Mouse (Mus musculus) heart, adult 8-10 months (tissue): Measurements from ENCODE around the gene Olfr1325. TPM values are rescaled to one million over a fixed set of nuclear protein-coding genes. Genes with fewer than 3 reads are reported as not detected.
"Not testable (repeated sequence)": the region's sequence is repeated elsewhere in the genome, so short reads cannot be mapped to it uniquely, and the experiment has no call there.

Source experiments
- DNase-seq: peaks from one replicate; pipeline ENCODE4 v3.0.0; 2022; ENCODE audit warnings: low spot score
- total RNA-seq, 4 experiments: library from RNA; stranded (reverse); gene quantifications; 2 replicates each; pipeline ENCODE4 v1.2.4; 2022

Olfr1325 gene
- total RNA-seq = not detected

GRCm38 (mm10) chrX:74592379-74592778 lies at the start of gene Olfr1325:
Gene Olfr1325 (plus strand): TSS chrX:74592679.
- no peak for DNase-seq

- no peak for DNase-seq
Measured at GRCm38 (mm10) chrX:74574788-74575187, 17.7 kb upstream of the Olfr1325 start, which contains the start of gene Olfr1326-ps1. Gene Olfr1326-ps1 (minus strand): TSS chrX:74574888.

- DNase-seq = not testable (repeated sequence)
Measured at GRCm38 (mm10) chrX:74645466-74646323, 53.2 kb downstream of the Olfr1325 start, which contains the start of gene Gm5640. Gene Gm5640 (minus strand): TSS chrX:74645635.

GRCm38 (mm10) chrX:74646393-74646792 lies 53.9 kb downstream of the Olfr1325 start:
- not testable (repeated sequence) for DNase-seq

Other genes starting within 250 kb of the Olfr1325 start
- gene Lage3, start 239.1 kb upstream of the Olfr1325 start, total RNA-seq = 10 to 100 TPM; 24.0 to 33.2 (median 31.2) TPM
- gene Ubl4a, start 219.5 kb upstream of the Olfr1325 start, total RNA-seq = 10 to 100 TPM; 74.3 to 82.5 (median 80.1) TPM
- 1 to 10 TPM; 4.0 to 6.7 (median 5.8) TPM for gene Slc10a3, start 219.3 kb upstream of the Olfr1325 start, total RNA-seq
- 10 to 100 TPM; 14.7 to 20.0 (median 18.1) TPM for gene Fam3a, start 199.4 kb upstream of the Olfr1325 start, total RNA-seq
- gene Ikbkg, start 199.4 kb upstream of the Olfr1325 start, total RNA-seq = 10 to 100 TPM; 46.2 to 56.3 (median 49.5) TPM
- 1 to 10 TPM; 5.4 to 8.0 (median 5.8) TPM for gene G6pdx, start 163.5 kb upstream of the Olfr1325 start, total RNA-seq
- gene Gm6880, start 111.3 kb upstream of the Olfr1325 start, total RNA-seq = not detected
- not detected for gene Olfr1326-ps1, start 17.8 kb upstream of the Olfr1325 start, total RNA-seq
- under 1 TPM in 3 of 4 experiments, not detected in 1; 0.22 to 0.65 (median 0.30) TPM for gene Gm5640, start 53.0 kb downstream of the Olfr1325 start, total RNA-seq
- not detected for gene Gm6890, start 148.2 kb downstream of the Olfr1325 start, total RNA-seq
- not detected for gene Gm5936, start 244.5 kb downstream of the Olfr1325 start, total RNA-seq